Mouse (Mus musculus) heart, embryonic 16.5 days (tissue): ENCODE measurements at regions not wholly inside any gene's neighbourhood (a gene's known extent, or its start where the extent isn't known, plus 50 kb on each side); places are given as distances from the start of the nearest gene placed in this dataset.

Experiments used
- ATAC-seq: fragments of 200-750 bp; cut with Nextera tagmentation; replicated peaks from 2 replicates; pipeline ENCODE4 v1.8.0; 2017; ENCODE audit warnings: moderate number of reproducible peaks; ENCODE audit not compliant: insufficient read depth, low FRiP score; ENCODE audit errors: extremely low read depth
- H3K27ac ChIP-seq: fragments of 300-500 bp; sonication (generic); 2 replicates; pipeline ENCODE4 v1.5.1; 2014; ENCODE audit warnings: mild to moderate bottlenecking, low read length, control low read depth, moderate library complexity
- H3K27me3 ChIP-seq: fragments of 300-500 bp; sonication (generic); 2 replicates; pipeline ENCODE4 v1.6.1; 2014; ENCODE audit warnings: low read length, mixed read lengths; ENCODE audit not compliant: control insufficient read depth, insufficient read depth
- H3K36me3 ChIP-seq: fragments of 300-500 bp; sonication (generic); 2 replicates; pipeline ENCODE4 v1.6.1; 2014; ENCODE audit not compliant: control insufficient read depth, insufficient read depth
- H3K4me1 ChIP-seq: fragments of 300-500 bp; sonication (generic); 2 replicates; pipeline ENCODE4 v1.6.1; 2014; ENCODE audit warnings: low read length, mixed read lengths; ENCODE audit not compliant: control insufficient read depth, insufficient read depth
- H3K4me2 ChIP-seq: fragments of 300-500 bp; sonication (generic); 2 replicates; pipeline ENCODE4 v1.6.1; 2014; ENCODE audit warnings: low read depth, mild to moderate bottlenecking, control low read depth, low read length
- H3K4me3 ChIP-seq: fragments of 300-500 bp; sonication (generic); 2 replicates; pipeline ENCODE4 v1.5.1; 2014; ENCODE audit warnings: mild to moderate bottlenecking, control low read depth, low read length
- H3K9ac ChIP-seq: fragments of 300-500 bp; sonication (generic); 2 replicates; pipeline ENCODE4 v1.6.1; 2014; ENCODE audit warnings: low read length, control low read depth
- H3K9me3 ChIP-seq: fragments of 300-500 bp; sonication (generic); replicated peaks from 2 replicates; pipeline ENCODE4 v1.6.1; 2016; ENCODE audit warnings: low read length; ENCODE audit not compliant: control insufficient read depth
- WGBS: fragments of 180-500 bp; shearing (Covaris S2); extraction: QIAGEN DNeasy Blood & Tissue Kit; methylation state at CpG from one replicate; pipeline ENCODE4 v1.1.7; 2014; 5-methylcytosine and 5-hydroxymethylcytosine counted together

DNA sequence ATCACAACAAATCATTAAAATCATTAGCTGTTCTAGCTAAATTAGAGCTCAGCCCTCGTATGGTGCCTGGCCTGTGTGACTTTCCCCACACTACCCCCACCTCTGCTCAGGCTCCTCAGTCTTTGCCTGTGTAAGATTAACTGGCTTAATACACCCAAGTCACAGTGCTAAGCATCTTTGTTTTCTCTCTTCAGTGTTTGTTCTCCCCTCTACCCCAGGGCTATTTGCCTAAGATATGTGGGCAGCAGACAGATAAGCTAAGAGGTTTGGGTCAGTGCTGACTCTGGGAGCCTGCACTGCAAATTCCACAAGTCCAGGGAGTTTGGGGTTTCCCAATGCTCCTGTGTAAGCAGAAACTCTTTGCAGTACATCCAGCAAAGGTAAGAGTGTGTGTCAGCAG is 564.2 kb upstream of the Camk1g start:
- H3K9ac ChIP-seq, result no peak overlapping the region
- ATAC-seq, result no peak
- no peak overlapping the region for H3K4me2 ChIP-seq
- H3K4me3 ChIP-seq, result no peak overlapping the region
- H3K27ac ChIP-seq, result no peak overlapping the region
- no peaks in the 10 kb centered on the region for H3K36me3 ChIP-seq
- H3K27me3 ChIP-seq, result no peaks in the 10 kb centered on the region
- 41% methylated on average over 1 of the region's 1 CpGs for WGBS
- H3K9me3 ChIP-seq, result no peaks in the 10 kb centered on the region
- no peaks in the 10 kb centered on the region for H3K4me1 ChIP-seq

DNA sequence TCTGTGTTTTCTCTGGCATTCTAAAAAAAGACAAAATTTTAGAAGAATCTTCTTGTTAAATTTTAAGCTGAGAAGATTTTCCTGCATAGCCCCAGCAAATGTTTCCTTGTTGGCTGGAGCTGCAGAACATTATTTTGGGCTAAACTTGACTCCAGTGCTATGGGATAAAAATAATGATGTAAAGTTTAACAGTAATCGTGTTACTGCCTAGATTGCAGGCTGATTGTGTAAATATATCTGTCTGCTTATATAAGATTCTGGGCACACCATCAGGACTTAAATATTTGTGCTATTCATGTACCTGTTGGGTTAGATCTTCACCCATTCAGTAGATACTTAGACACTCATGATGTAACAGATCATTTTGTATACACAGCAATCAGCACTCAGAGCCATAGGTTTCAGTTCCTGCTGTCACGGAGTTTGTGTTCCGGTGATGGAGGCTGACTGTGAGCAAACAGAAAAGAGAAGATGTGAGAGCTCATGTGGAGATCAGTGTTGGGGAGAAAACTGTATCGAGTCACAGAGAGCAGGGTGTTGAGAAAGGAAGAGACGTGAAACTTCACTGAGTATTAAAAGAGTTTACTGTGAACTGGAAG is 561.1 kb upstream of the Camk1g start:
- H3K4me2 ChIP-seq, result no peak overlapping the region
- WGBS, result 67% methylated on average over 5 of the region's 5 CpGs
- no peaks in the 10 kb centered on the region for H3K4me1 ChIP-seq
- H3K9me3 ChIP-seq, result no peaks in the 10 kb centered on the region
- H3K4me3 ChIP-seq, result no peak overlapping the region
- no peaks in the 10 kb centered on the region for H3K36me3 ChIP-seq
- H3K9ac ChIP-seq, result no peak overlapping the region
- ATAC-seq, result no peak
- H3K27ac ChIP-seq, result no peak overlapping the region
- H3K27me3 ChIP-seq, result no peaks in the 10 kb centered on the region

DNA sequence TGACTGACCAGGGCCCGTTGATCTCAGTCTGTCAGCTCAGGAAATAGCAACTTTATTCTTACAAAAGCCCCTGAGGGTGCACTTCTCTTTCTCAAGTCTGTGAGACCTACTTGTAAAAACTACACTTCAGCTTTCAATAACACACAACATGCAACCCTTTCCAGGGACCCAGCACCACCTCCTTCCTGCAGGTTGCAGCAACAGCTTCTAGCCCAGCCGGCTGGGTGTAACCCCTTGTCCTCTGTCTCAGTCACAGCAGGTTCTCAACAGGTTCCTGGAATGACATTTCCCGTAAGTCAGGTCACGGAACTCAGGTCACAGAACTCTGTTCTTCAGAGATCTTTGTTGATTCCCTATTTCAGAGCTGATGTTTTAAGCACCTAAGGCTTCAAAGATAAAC is 558.5 kb upstream of the Camk1g start:
- no peak overlapping the region for H3K4me3 ChIP-seq
- ATAC-seq, result no peak
- no peaks in the 10 kb centered on the region for H3K27me3 ChIP-seq
- no peak overlapping the region for H3K4me2 ChIP-seq
- H3K9ac ChIP-seq, result no peak overlapping the region
- no peaks in the 10 kb centered on the region for H3K4me1 ChIP-seq
- 63% methylated on average over 4 of the region's 4 CpGs for WGBS
- H3K27ac ChIP-seq, result no peak overlapping the region
- no peaks in the 10 kb centered on the region for H3K36me3 ChIP-seq
- no peaks in the 10 kb centered on the region for H3K9me3 ChIP-seq

DNA sequence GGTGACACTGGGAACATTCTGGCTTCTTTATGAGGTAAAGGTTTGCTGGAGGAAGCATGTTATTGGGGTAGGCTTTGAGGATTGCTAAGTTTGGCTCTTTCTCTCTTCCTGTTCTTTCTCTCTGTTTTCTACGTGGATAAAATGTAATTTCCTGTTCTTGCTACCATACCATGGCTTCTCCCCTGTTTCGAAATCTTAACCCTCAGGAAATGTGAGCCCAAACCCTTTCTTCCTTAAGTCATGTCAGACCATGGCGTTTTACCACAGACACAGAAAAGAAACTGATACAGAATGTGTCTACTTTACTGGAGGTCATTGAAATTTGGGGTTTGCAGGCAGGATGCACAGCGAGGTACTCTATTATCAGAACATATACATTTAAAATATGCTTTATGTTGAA is 552.7 kb upstream of the Camk1g start:
- H3K4me3 ChIP-seq, result no peak overlapping the region
- WGBS, result 70% methylated on average over 4 of the region's 4 CpGs
- no peaks in the 10 kb centered on the region for H3K4me1 ChIP-seq
- H3K27ac ChIP-seq, result no peak overlapping the region
- ATAC-seq, result no peak
- H3K27me3 ChIP-seq, result no peaks in the 10 kb centered on the region
- H3K36me3 ChIP-seq, result no peaks in the 10 kb centered on the region
- H3K4me2 ChIP-seq, result no peak overlapping the region
- H3K9ac ChIP-seq, result no peak overlapping the region
- no peaks in the 10 kb centered on the region for H3K9me3 ChIP-seq

DNA sequence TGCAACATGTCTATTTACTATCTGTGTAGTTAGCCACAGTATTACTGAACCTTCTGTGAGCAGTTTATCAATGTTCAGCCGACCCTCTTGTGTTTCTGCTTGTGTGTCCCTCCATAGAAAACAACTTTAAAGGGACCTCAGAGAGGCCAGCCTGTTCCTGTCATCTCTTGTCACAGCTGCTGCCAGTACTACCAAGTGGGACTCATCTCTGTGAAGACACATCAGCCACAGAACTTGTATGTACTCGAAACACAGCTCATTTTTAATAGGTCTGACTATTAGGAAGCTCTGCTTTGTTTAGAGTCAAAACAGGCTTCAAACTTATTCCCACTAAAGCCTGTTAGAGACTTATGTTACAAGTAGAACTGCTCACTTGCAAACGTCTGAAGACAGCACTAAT is 549.1 kb upstream of the Camk1g start:
- H3K9me3 ChIP-seq, result no peaks in the 10 kb centered on the region
- WGBS, result 43% methylated on average over 3 of the region's 3 CpGs

DNA sequence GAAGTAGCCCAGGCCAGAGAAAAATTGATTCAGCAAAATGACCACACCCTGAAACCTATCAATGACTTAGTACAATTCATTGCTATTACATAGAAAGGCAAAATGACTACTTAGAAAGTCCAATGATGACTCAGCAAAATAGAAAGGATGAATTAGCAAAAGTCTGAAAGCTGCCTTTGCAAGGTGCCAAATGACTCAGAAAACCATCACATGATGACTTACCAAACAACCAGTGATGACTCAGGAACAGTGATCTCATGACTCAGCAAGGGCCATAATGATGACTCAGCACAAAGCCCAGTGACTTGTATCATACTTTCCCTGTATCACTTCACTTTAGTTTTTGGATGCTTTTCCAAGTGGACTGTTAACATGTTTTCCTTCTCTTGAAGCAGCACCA is 535.6 kb upstream of the Camk1g start:
- Histone ChIP-seq H3K36me3 (no peaks in the 10 kb centered on the region), H3K4me1 (no peaks in the 10 kb centered on the region), H3K4me3 (no peak overlapping the region), H3K27me3 (no peaks in the 10 kb centered on the region), H3K27ac (no peak overlapping the region), H3K9me3 (no peaks in the 10 kb centered on the region), H3K4me2 (no peak overlapping the region), H3K9ac (no peak overlapping the region)
- no peak for ATAC-seq

More for the DNA sequence above, 549.1 kb upstream of the Camk1g start:
- Histone ChIP-seq H3K9ac (no peak overlapping the region), H3K27ac (no peak overlapping the region), H3K4me1 (no peaks in the 10 kb centered on the region), H3K4me2 (no peak overlapping the region), H3K27me3 (no peaks in the 10 kb centered on the region), H3K4me3 (no peak overlapping the region), H3K36me3 (no peaks in the 10 kb centered on the region)
- ATAC-seq, result no peak

DNA sequence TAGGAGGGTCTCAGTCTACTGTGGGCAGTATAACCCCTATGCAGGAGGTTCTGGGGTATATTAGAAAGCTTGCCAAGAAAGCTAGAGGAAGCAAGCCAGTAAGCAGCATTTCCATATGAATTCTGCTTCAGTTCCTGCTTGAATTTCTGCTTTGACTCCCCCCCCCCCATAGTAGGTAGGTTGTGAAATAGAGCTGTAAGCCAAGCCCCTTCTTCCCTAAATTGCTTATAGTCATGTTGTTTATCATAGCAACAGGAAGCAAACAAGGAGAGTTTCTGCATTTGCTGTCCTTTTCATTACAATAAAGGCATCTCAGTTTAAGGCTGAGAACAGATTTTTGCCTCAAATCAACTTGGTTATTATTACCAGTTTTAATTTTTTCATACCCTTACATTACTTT is 524.0 kb upstream of the Camk1g start:
- Histone ChIP-seq H3K4me2 (no peak overlapping the region), H3K36me3 (no peaks in the 10 kb centered on the region), H3K9ac (no peak overlapping the region), H3K27me3 (no peaks in the 10 kb centered on the region), H3K4me3 (no peak overlapping the region), H3K4me1 (no peaks in the 10 kb centered on the region), H3K27ac (no peak overlapping the region), H3K9me3 (no peaks in the 10 kb centered on the region)
- no peak for ATAC-seq

DNA sequence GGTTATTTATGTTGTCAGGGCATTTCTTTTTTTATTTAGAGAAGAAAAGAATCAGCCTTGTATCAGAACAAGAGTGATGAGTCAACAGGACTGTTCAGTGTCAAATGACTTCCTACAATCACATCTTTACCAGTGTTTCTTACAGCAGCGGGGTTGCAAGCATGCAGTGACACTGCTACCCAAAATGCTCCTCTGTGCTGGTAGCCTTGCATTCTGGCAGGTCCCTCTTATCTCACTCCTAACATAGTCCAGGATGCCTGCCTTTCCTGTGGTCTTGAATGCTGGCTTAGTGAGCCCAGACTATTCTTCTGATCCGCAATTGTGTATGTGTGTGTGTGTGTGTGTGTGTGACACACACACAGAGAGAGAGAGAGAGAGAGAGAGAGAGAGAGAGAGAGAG is 506.4 kb upstream of the Camk1g start:
- no peak overlapping the region for H3K4me2 ChIP-seq
- ATAC-seq, result peak; percentile 49; the same call in 1 of the 2 replicates
- no peak overlapping the region for H3K4me3 ChIP-seq
- peaks cover 9% of the 10 kb centered on the region for H3K4me1 ChIP-seq
- H3K9ac ChIP-seq, result no peak overlapping the region
- WGBS, result 27% methylated on average over 2 of the region's 2 CpGs
- no peaks in the 10 kb centered on the region for H3K36me3 ChIP-seq
- H3K27ac ChIP-seq, result peak overlapping the region; percentile 63
- no peaks in the 10 kb centered on the region for H3K9me3 ChIP-seq
- H3K27me3 ChIP-seq, result no peaks in the 10 kb centered on the region

DNA sequence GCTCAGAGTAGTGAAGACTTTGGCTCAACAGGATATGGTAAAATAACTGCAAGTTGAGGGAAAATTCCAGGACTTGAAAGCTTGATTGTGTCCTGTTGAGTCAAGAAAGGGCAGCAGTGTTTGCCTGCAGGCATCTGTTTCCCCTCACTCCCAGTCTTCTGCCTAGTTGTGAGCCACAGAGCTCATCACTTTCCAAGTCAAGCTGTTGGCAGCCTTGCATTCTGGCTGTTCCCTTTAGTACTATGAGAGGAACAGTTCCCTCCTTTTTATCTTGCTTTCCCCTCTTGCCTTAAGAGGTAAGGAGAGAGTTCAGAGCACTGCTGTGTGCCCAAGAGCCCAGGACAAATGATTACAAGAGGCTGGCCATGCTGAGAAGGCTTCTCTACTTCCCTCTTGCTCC is 506.0 kb upstream of the Camk1g start:
- no peak overlapping the region for H3K9ac ChIP-seq
- no peaks in the 10 kb centered on the region for H3K9me3 ChIP-seq
- no peak overlapping the region for H3K4me3 ChIP-seq
- H3K27ac ChIP-seq, result peak overlapping the region; percentile 63
- no peaks in the 10 kb centered on the region for H3K36me3 ChIP-seq
- peaks cover 9% of the 10 kb centered on the region for H3K4me1 ChIP-seq
- H3K27me3 ChIP-seq, result no peaks in the 10 kb centered on the region
- peak; percentile 41; the same call in 1 of the 2 replicates for ATAC-seq
- H3K4me2 ChIP-seq, result no peak overlapping the region

DNA sequence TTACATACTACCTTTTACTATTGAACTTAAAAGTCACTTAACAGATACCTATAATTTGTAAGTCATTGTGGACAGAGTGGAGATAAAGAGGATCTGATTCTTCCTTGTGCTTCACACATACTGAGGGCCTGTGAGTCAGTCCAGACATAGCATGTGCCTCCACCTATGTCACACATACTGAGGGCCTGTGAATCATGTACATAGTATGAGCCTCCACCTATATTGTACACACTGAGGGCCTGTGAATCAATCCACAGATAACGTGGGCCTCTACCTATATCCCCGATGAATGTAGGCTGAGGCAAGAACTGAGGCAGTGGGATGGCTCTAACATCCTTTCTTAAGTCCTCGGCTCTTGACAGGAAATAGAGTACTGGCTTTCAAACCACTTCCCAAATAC is 505.2 kb upstream of the Camk1g start:
- Histone ChIP-seq H3K9me3 (no peaks in the 10 kb centered on the region), H3K4me1 (peaks cover 9% of the 10 kb centered on the region), H3K4me2 (no peak overlapping the region), H3K4me3 (no peak overlapping the region), H3K27ac (no peak overlapping the region), H3K36me3 (no peaks in the 10 kb centered on the region), H3K27me3 (no peaks in the 10 kb centered on the region), H3K9ac (no peak overlapping the region)
- no peak for ATAC-seq
- whole genome bisulfite sequencing, result 78% methylated on average over 3 of the region's 3 CpGs
